Mouse (Mus musculus) T-helper 2 cell (primary cell): ENCODE results near the gene Igsf6.

Experiments
- in situ Hi-C: fragments of 300-600 bp; cut with MboI, MseI; formaldehyde crosslinking; loops from one replicate; pipeline ENCODE4 v1.15.1; 2025; ENCODE audit warnings: high pct_unique_total_duplicates

Gene Igsf6

DNA sequence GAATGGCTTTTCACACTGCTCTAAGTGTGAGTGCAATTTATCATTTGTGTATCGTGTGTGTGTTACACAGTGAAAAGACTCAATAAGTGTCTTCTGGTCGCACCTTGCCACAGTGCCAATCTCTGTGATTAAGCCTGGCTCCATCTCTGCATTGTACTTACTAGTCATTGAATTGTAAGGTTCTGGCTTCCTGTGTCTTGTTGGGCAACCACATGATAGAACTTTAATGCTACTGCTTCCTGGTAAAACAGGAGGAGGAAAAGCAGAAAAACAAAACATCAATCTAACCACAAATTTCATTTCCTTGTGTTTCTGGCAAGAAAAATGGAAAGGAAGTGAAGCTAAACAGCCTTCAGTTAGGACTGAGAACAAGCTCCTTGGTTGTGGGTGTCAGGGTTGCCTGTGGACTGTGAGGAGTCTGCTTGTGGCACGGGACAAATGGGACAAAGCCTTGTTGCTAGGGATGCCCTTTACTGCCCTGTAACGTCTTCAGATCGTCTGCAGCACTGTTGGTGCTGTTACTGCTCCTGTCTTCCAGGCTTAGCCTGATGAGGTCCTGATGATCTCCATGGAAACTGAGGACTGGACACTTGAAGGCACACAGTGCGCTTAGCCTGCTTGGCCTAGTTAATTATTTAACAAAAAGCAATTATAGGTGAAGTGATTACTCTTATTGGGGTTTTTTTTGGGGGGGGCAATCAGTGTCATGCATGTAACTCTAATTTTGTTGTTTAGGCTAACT lies 14.7 kb downstream of the Igsf6 start:
- in situ Hi-C loops, result no loop called here

GRCm38 (mm10) chr7:121053071-121053470 lies 21.3 kb downstream of the Igsf6 start:
- in situ Hi-C loops, result no loop called here

- in situ Hi-C loops, result no loop called here
Measured at GRCm38 (mm10) chr7:121047624-121048023, 26.7 kb downstream of the Igsf6 start.

DNA sequence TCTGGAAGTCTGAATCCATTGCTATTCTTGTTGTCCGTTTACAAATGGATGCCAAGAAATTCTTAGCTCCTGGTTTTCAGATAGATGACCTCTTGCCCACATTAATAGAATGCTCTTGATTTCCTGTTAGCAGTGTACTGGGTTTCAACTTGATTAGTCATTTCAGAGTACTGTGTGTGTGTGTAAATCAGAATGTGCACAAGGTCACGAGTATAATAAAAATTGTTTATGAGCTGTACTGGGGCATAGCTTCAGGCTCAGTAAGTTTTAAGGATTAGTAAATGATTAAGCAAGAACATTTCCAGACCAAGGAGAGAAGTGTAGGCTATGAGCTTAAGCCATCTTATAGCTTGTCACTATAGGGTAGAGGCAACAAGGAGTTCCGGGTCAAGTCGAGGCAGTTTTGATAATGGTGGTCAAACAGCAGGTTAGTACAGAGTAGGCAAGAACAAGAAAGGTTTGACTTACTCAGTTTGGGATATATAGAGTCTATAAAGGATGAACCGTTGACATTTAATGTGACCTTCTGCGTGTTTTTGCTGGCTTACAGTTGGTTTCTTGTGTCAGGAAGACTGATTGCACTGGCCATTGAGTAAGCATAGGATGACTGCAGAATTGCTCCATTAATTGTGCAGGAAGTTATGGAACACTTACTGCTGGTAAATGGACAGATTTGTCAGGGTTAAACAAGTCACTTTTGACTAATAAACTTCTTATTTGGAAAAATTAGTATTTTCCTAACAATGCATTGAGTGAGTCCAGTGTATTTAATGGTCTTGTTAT lies 28.5 kb downstream of the Igsf6 start:
- in situ Hi-C loops, result no loop called here

GRCm38 (mm10) chr7:121044251-121044650 lies 30.1 kb downstream of the Igsf6 start:
- in situ Hi-C loops, result no loop called here

- in situ Hi-C loops, result no loop called here
Measured at GRCm38 (mm10) chr7:121043510-121043909, 30.9 kb downstream of the Igsf6 start.

DNA sequence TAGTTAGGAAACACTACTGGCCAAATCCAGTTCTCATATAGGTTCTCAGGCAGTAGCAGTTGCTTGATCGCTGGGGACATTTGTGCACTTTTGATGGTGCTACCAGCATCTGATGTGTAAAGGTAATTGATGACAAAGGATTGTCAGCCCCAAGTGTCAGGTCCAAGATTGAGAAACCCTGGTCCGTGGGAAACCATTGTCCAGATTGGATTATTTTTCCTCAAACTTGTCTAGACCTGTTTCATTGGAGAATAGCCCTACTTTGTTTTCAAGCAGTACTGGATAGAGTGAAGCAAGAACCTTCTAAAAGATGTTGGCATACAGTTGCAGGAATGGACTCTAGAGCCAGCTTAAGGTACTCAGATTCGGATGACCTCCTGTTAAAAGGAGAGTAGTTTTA lies 31.4 kb downstream of the Igsf6 start:
- in situ Hi-C loops, result no loop called here

GRCm38 (mm10) chr7:121041989-121042388 lies 32.4 kb downstream of the Igsf6 start:
- in situ Hi-C loops, result no loop called here

DNA sequence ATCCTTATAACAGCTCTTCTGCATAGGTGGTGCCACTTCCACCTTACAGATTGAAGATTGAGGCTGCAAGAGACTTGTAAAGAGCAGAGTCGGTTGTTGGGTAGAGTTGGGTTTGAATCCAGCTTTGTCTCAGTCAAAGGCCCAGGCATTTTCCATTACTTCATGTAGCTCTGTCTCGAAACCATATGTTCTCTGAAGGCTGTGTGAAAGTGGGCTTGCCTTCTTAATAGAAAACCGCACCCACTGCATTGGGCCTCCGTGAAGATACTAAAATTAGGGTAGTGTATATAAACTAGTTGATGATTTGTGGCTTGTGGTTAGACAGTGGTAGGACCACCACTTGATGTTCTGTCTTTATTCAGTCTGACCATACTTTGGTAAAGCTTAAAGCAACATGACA lies 33.8 kb downstream of the Igsf6 start:
- in situ Hi-C loops, result no loop called here

DNA sequence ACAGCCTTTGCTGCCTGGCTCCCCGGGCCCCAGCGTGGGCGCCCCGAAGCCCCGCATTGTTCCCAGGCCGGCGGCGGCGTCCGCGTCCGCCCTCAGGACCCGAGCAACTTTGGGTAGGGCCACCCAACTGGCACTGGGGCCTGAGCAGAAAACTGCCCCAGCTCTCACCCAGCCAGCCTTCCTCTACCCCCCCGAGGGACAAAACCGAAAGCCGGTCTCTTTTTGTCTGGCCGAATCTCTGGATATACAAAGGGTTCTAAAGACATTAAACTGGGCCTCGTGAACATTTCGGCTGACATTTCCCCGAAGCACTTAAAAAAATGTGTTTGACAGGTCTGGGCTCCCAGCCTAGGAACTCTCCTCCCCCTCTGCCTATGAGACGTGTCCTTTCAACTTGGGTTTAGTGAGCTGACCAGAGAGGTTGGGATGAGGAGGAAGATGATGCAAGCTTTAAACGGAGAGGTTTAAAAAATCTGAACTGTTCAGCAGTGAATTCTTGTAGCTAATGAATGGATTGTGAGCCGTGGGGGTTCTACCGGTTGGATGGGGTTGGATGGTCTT lies 39.1 kb downstream of the Igsf6 start:
- in situ Hi-C loops, result loop anchor here (10.0 kb wide), 1 partner anchor 190 kb away; the partner anchor contains the start of gene Eef2k

DNA sequence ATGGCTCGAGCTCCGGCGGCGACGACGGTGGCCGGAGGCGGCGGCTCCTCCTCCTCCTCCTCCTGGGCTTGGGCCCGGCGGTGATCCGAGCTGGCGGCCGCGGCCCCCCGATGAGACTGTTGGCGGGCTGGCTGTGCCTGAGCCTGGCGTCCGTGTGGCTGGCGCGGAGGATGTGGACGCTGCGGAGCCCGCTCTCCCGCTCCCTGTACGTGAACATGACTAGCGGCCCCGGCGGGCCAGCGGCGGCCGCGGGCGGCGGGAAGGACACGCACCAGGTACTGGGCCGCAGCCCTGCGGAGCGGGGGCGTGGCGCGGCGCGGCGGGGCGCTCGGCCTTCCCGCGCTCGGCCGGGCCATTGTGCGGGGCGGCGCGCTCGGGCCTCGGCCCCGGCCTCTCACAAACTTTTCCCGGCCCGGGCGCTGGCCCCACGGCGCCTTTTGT lies 39.7 kb downstream of the Igsf6 start:
- in situ Hi-C loops, result loop anchor here (10.0 kb wide), 1 partner anchor 190 kb away; the partner anchor contains the start of gene Eef2k

DNA sequence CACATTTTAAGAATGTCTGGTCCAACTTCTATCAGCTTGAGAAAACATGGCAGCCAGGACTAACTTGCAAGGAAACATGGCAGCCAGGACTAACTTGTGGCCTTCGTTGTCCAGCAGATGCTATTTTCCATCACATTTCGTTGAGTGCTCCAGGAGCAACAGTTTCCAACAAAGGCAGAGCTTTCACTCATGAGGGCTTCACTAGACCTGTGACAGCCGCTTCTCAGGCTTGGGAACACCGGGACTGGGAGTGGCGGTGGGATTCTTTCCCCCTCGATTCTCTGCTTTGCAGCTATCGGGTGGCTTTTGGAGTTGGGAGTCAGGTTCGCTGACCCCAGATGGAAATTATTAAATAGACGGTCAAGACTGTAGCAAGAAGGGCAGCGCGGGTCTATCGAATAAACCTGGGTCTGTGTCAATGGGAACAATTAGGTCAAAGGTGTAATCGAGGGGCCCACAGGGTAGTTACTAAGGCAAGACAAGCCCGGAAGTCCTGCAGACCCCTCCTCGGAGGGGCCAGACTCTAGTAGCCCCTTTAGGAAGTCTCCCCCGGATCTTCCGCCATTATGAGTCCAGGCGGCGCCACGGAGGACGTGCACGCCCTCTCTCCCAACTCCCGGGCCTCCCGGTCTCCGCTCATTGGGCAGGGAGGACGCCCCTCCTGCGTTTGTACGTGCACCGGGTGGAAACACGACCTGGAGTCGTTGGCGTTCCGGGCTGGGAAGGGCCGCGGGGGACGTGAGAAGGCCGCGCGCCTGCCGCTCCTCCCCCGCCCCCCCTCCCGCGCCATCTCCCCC lies 40.3 kb downstream of the Igsf6 start, which contains the start of gene Mettl9:
Mettl9 (plus strand) TSS at position 590 of the 797 bp plus-strand sequence.
- in situ Hi-C loops, result loop anchor here (10.0 kb wide), 1 partner anchor 189 kb away; the partner anchor contains the start of gene Eef2k

GRCm38 (mm10) chr7:121029947-121030346 lies 44.4 kb downstream of the Igsf6 start:
- in situ Hi-C loops, result loop anchor here (10.0 kb wide), 1 partner anchor 185 kb away; the partner anchor contains the start of gene Eef2k

DNA sequence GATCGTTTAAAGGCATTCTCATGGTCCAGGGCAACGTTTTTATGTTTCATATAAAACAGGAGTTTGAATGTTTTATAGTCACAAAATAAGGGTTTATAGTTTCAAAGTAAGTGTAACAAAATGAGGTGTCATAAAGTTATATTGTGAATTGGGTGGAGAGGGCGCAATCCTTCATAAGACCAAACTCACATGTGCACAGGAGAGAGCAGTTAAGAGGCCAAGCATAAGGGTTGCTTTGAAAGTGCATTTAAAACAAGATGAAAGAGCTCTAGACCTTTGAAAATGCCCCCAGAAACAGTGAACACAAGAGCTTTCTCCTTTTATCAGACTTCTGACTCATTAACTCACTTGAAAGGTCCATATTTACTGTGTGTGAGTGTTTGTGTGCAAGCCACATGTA lies 48.1 kb downstream of the Igsf6 start:
- in situ Hi-C loops, result no loop called here

DNA sequence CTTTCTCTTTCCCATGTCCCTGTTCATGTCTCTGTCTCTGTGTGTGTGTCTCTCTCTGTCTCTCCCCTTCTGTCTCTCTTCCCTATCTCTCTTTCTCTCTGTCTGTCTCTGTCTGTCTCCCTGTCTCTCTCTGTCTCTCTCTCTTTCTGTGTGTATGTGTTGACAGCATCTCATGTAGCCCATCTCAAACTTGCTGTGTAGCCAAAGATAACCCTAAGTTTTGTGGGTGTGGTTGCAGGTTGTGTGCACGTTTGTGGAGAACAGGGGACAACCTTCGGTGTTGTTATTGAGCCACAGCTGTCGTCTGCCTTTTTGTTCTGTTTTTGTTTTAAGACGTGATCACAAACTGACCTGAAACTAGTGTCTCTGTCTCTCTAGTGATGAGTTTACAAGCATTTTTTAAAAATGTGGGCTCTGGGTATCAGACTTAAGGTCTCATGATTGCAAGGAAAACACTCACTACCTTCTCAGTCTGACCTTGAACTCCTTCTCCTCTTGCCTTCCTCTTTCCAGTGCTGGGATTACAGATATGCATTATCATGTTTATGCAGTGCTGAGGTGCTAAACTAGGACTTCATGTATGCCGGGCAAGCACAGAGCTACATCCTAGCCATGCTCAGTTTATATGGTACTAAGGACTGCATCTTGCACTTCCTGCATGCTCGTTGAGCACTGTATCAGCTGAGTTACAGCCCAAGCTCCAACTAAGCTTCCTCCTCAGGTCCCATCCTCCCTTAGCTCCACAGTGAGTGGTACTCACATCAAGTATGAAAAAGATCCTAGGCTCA lies 49.0 kb downstream of the Igsf6 start:
- in situ Hi-C loops, result no loop called here

GRCm38 (mm10) chr7:121020277-121020676 lies 54.1 kb downstream of the Igsf6 start:
- in situ Hi-C loops, result no loop called here

DNA sequence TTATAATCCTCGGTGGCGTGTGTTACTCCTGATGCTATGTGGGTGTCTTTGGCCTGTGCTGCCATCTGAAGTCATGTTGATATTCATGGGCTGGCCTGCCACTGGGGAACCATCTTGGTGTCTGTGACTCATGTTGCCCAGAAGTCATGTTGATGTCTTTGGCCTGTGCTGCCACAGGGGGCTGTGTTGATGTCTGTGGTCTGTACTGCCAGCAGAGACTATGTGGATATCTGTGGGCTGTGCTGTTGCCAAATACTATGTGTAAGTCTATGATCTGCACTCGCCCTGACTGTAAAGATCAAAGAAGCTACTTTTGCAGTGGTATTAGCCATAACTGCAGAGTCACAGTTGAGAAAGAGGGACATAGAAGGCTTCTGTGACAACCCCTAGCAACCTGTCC lies 55.6 kb downstream of the Igsf6 start:
- in situ Hi-C loops, result no loop called here

- in situ Hi-C loops, result no loop called here
Measured at GRCm38 (mm10) chr7:121014486-121014885, 59.9 kb downstream of the Igsf6 start.
